In genomic region chr9:21725224-21726121, GRCm38 (mm10) we compare ENCODE assay signal across 8 mouse cellular contexts. TPM values are rescaled to one million over a fixed set of nuclear protein-coding genes. Genes with fewer than 3 reads are reported as not detected.
DNase-seq lines count a peak whose midpoint lies in the region; ATAC-seq and TF ChIP-seq lines count a peak whose summit lies in the region.

No protein-coding gene starts in this region.

- DNase-seq in lung, embryonic 14.5 days = no peak
- no peak for DNase-seq in lung, postnatal 4 days
- no peak for DNase-seq in forebrain, embryonic 11.5 days (ENCODE audit: low spot score)
- DNase-seq in liver = peak; percentile 47
- DNase-seq in adrenal gland, adult (ENCODE audit: inconsistent age in 2 of 2, low spot score in 1 of 2) = no peak
- no peak for DNase-seq in kidney, postnatal 4 days

- peak overlapping the region; percentile 73 for H3K4me2 ChIP-seq in lung, embryonic 14.5 days
- H3K4me2 ChIP-seq in forebrain, embryonic 11.5 days (ENCODE audit: low read depth, low read length, severe bottlenecking) = peak overlapping the region; percentile 77; the same call in 1 of the 2 replicates
- peak overlapping the region; percentile 79 for H3K4me2 ChIP-seq in neural tube, embryonic 15.5 days

- peak overlapping the region; percentile 4 for H3K9ac ChIP-seq in lung, embryonic 14.5 days
- H3K9ac ChIP-seq in forebrain, embryonic 11.5 days (ENCODE audit: low read length) = no peak overlapping the region; the same call in 1 of the 2 replicates
- H3K9ac ChIP-seq in neural tube, embryonic 15.5 days (replicated peaks) = peak overlapping the region; percentile 65; the same call in 1 of the 2 replicates

- H3K4me1 ChIP-seq in lung, embryonic 14.5 days (ENCODE audit: insufficient read depth) = peaks cover 14% of the 10 kb centered on the region; the same call in 1 of the 2 replicates
- peaks cover 10% of the 10 kb centered on the region; the same call in 1 of the 2 replicates for H3K4me1 ChIP-seq in forebrain, embryonic 11.5 days (replicated peaks; ENCODE audit: control insufficient read depth, insufficient read depth, low read length)
- peaks cover 39% of the 10 kb centered on the region for H3K4me1 ChIP-seq in neural tube, embryonic 15.5 days

- H3K36me3 ChIP-seq in lung, embryonic 14.5 days (ENCODE audit: insufficient read depth) = peaks cover 34% of the 10 kb centered on the region; the same call in 1 of the 2 replicates
- peaks cover 7% of the 10 kb centered on the region; the same call in 1 of the 2 replicates for H3K36me3 ChIP-seq in forebrain, embryonic 11.5 days (ENCODE audit: control insufficient read depth, insufficient read depth, low read length)
- no peaks in the 10 kb centered on the region for H3K36me3 ChIP-seq in neural tube, embryonic 15.5 days

- TF ChIP-seq CTCF in lung, embryonic 14.5 days (IDR thresholded peaks at IDR 0.05; ENCODE audit: low read depth) = no peak

- H3K27me3 ChIP-seq in lung, embryonic 14.5 days (ENCODE audit: insufficient read depth, low read length) = no peaks in the 10 kb centered on the region
- H3K27me3 ChIP-seq in forebrain, embryonic 11.5 days (ENCODE audit: control insufficient read depth, insufficient read depth, low read length) = no peaks in the 10 kb centered on the region
- H3K27me3 ChIP-seq in neural tube, embryonic 15.5 days (replicated peaks) = no peaks in the 10 kb centered on the region

- H3K4me3 ChIP-seq in lung, embryonic 14.5 days (ENCODE audit: low read depth, low read length) = peak overlapping the region; percentile 78
- peak overlapping the region; percentile 56 for H3K4me3 ChIP-seq in forebrain, embryonic 11.5 days (ENCODE audit: low read depth, low read length)
- H3K4me3 ChIP-seq in neural tube, embryonic 15.5 days (replicated peaks) = peak overlapping the region; percentile 66

- WGBS in lung, embryonic 14.5 days = 52% methylated on average over 23 of the region's 23 CpGs
- WGBS in forebrain, embryonic 11.5 days = 89% methylated on average over 23 of the region's 23 CpGs
- 86% methylated on average over 23 of the region's 23 CpGs for WGBS in neural tube, embryonic 15.5 days

- no peak for ATAC-seq in lung, embryonic 14.5 days (ENCODE audit: insufficient read depth)
- no peak for ATAC-seq in forebrain, embryonic 11.5 days (replicated peaks; ENCODE audit: low FRiP score)
- no peak for ATAC-seq in neural tube, embryonic 15.5 days (ENCODE audit: low FRiP score)
- no peak for ATAC-seq in erythroid progenitor cell, adult 5-6 weeks (replicated peaks; ENCODE audit: low FRiP score, poor library complexity, severe bottlenecking)

- no peaks in the 10 kb centered on the region for H3K9me3 ChIP-seq in lung, embryonic 14.5 days (ENCODE audit: low read depth, low read length)
- no peaks in the 10 kb centered on the region for H3K9me3 ChIP-seq in forebrain, embryonic 11.5 days (ENCODE audit: control insufficient read depth, low read length)
- H3K9me3 ChIP-seq in neural tube, embryonic 15.5 days (replicated peaks) = no peaks in the 10 kb centered on the region

- H3K27ac ChIP-seq in lung, embryonic 14.5 days (ENCODE audit: low read depth) = peak overlapping the region; percentile 48; the same call in 1 of the 2 replicates
- H3K27ac ChIP-seq in forebrain, embryonic 11.5 days (ENCODE audit: low read depth, low read length) = no peak overlapping the region
- H3K27ac ChIP-seq in neural tube, embryonic 15.5 days (replicated peaks) = no peak overlapping the region; the same call in 1 of the 2 replicates

RNA-seq across cellular contexts. Expression of gene Ldlr, which starts 2.2 kb away (rescaled TPM):
- polyA plus RNA-seq in lung, embryonic 14.5 days (2014; fragmentation: Nextera tagmentation; extraction: Ambion mirVana) = 24.2 and 24.4 TPM in 2 replicates
- polyA plus RNA-seq in forebrain, embryonic 11.5 days (2014; fragmentation: Nextera tagmentation; extraction: Ambion mirVana) = 23.2 and 23.7 TPM in 2 replicates
- 15.3 and 23.1 TPM in 2 replicates for polyA plus RNA-seq in neural tube, embryonic 15.5 days (2015; fragmentation: Nextera tagmentation; extraction: Ambion mirVana)
- 2.5 and 3.6 TPM in 2 replicates for total RNA-seq in erythroid progenitor cell, adult 5-6 weeks (2015; ENCODE audit: low replicate concordance)
- 3.6 and 4.1 TPM in 2 replicates for total RNA-seq in erythroid progenitor cell, adult 5-6 weeks (2017; ENCODE audit: low replicate concordance)

RNA-seq across cellular contexts. Expression of gene Spc24, which starts 34.6 kb away (rescaled TPM):
- 159 and 173 TPM in 2 replicates for polyA plus RNA-seq in lung, embryonic 14.5 days (2014; fragmentation: Nextera tagmentation; extraction: Ambion mirVana)
- 138 and 162 TPM in 2 replicates for polyA plus RNA-seq in forebrain, embryonic 11.5 days (2014; fragmentation: Nextera tagmentation; extraction: Ambion mirVana)
- 17.2 and 39.7 TPM in 2 replicates for polyA plus RNA-seq in neural tube, embryonic 15.5 days (2015; fragmentation: Nextera tagmentation; extraction: Ambion mirVana)
- total RNA-seq in erythroid progenitor cell, adult 5-6 weeks (2015; ENCODE audit: low replicate concordance) = 40.7 and 50.7 TPM in 2 replicates
- 68.7 and 98.2 TPM in 2 replicates for total RNA-seq in erythroid progenitor cell, adult 5-6 weeks (2017; ENCODE audit: low replicate concordance)
